Mouse (Mus musculus): ENCODE results near the gene Vhl.

Gene Vhl

GRCm38 (mm10) chr6:113623941-113624751 lies at the start of gene Vhl:
Vhl (plus strand) TSS chr6:113623959.
- DNase-seq (ENCODE audit: low spot score in 2 of 2) = peak; percentile 83 to 86

GRCm38 (mm10) chr6:113576044-113576443 lies 47.7 kb upstream of the Vhl start:
- DNase-seq (ENCODE audit: low spot score in 2 of 2) = peak; percentile 42 to 76

- DNase-seq (ENCODE audit: low spot score in 2 of 2) = no peak
These were observed 44.5 kb upstream of the Vhl start for GRCm38 (mm10) chr6:113579306-113579705.

GRCm38 (mm10) chr6:113583023-113583422 lies 40.7 kb upstream of the Vhl start:
- DNase-seq (ENCODE audit: low spot score in 2 of 2) = no peak

- DNase-seq (ENCODE audit: low spot score in 2 of 2) = peak in 1 of 2 experiments; percentile 29
These were observed 38.7 kb upstream of the Vhl start for GRCm38 (mm10) chr6:113585065-113585464.

GRCm38 (mm10) chr6:113586466-113587183 lies 37.1 kb upstream of the Vhl start:
- DNase-seq (ENCODE audit: low spot score in 2 of 2) = no peak

GRCm38 (mm10) chr6:113592637-113593036 lies 31.1 kb upstream of the Vhl start:
- no peak for DNase-seq (ENCODE audit: low spot score in 2 of 2)

- DNase-seq (ENCODE audit: low spot score in 2 of 2) = no peak
These were observed 25.8 kb upstream of the Vhl start for GRCm38 (mm10) chr6:113597945-113598344.

GRCm38 (mm10) chr6:113599833-113600232 lies 23.9 kb upstream of the Vhl start:
- DNase-seq (ENCODE audit: low spot score in 2 of 2) = no peak

GRCm38 (mm10) chr6:113600543-113601139 lies 23.1 kb upstream of the Vhl start, which contains the start of gene Fancd2os:
Fancd2os (minus strand) TSS chr6:113600715.
- no peak for DNase-seq (ENCODE audit: low spot score in 2 of 2)

GRCm38 (mm10) chr6:113602821-113603220 lies 20.9 kb upstream of the Vhl start:
- DNase-seq (ENCODE audit: low spot score in 2 of 2) = no peak

- DNase-seq (ENCODE audit: low spot score in 2 of 2) = no peak
These were observed 19.8 kb upstream of the Vhl start for GRCm38 (mm10) chr6:113603993-113604392.

- peak; percentile 88 to 92 for DNase-seq (ENCODE audit: low spot score in 2 of 2)
These were observed 19.1 kb upstream of the Vhl start, which contains the start of gene Brk1 for GRCm38 (mm10) chr6:113604432-113605223. Brk1 (plus strand) TSS chr6:113604772.

- DNase-seq (ENCODE audit: low spot score in 2 of 2) = no peak
These were observed 18.6 kb upstream of the Vhl start for GRCm38 (mm10) chr6:113605224-113605545.

GRCm38 (mm10) chr6:113608871-113609270 lies 14.9 kb upstream of the Vhl start:
- no peak for DNase-seq (ENCODE audit: low spot score in 2 of 2)

- DNase-seq (ENCODE audit: low spot score in 2 of 2) = peak in 1 of 2 experiments; percentile 51
These were observed 14.5 kb upstream of the Vhl start for GRCm38 (mm10) chr6:113609293-113609692.

GRCm38 (mm10) chr6:113612258-113612969 lies 11.3 kb upstream of the Vhl start:
- peak in 1 of 2 experiments; percentile 65 for DNase-seq (ENCODE audit: low spot score in 2 of 2)

- peak in 1 of 2 experiments; percentile 45 for DNase-seq (ENCODE audit: low spot score in 2 of 2)
These were observed 9.6 kb upstream of the Vhl start for GRCm38 (mm10) chr6:113614152-113614551.

GRCm38 (mm10) chr6:113614997-113615396 lies 8.8 kb upstream of the Vhl start:
- peak in 1 of 2 experiments; percentile 52 for DNase-seq (ENCODE audit: low spot score in 2 of 2)

- no peak for DNase-seq (ENCODE audit: low spot score in 2 of 2)
These were observed 8.3 kb upstream of the Vhl start for GRCm38 (mm10) chr6:113615489-113615888.

GRCm38 (mm10) chr6:113623386-113623785 lies 373 bp upstream of the Vhl start:
- no peak for DNase-seq (ENCODE audit: low spot score in 2 of 2)
